Mouse (Mus musculus) hindlimb bud, embryonic 11.5 days (tissue): ENCODE measurements around the gene Aff1.

ENCODE experiments used
- DNase-seq: peaks from one replicate; pipeline ENCODE4 v3.0.0-alpha.2; 2012; ENCODE audit warnings: low read depth, low spot score; ENCODE audit errors: extremely low spot score

Gene Aff1

DNA sequence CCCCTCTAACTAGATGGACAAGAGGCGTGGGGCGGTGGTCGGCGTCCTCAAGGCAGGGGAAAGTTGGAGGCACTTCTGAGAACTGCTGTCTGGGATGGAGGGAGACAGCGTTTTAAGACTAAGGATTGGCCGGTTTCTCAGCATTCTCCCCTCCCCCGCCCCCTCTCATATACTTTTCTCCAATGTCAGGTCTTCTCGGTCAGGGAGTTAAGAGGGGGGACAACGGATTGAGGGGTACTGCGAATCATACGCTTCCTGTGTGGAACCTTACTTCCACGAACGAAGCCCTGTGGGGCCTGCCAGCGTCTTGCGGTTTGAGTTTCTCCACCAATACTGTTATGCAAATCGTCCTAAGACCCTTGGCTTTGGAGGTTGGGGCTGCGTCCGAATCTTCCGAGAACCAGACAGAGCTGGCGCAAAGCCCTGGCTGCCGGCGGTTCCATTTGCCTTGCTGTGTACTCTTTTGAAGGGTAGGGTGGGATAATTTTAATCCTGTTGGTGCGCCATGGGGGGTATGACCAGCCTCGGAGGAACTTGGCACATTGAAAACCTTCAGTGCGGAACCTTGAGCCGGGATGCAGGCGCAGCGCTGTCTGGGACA is 967 bp downstream of the Aff1 start:
- DNase-seq: no peak

- DNase-seq: no peak
Measured at GRCm38 (mm10) chr5:103694094-103694493, 1.9 kb downstream of the Aff1 start.

GRCm38 (mm10) chr5:103697875-103698491 is 5.8 kb downstream of the Aff1 start:
- no peak for DNase-seq

DNA sequence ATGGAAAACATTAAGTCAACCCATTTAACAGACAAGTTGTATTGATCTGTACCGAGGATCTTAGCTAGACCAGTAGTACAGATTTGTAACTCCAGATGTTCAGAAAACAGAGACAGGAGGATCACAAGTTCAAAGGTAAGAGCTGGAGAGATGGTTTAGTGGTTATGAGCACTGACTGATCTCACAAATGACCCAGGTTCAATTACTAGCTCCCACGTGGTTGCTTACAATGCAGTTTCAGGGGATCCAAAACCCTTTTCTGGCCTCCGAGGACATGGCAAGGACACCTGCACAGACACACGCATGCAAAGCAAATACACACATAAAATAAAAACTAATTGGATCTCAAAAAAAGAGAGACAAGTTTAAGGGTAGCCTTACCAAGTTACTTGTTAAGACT is 6.4 kb downstream of the Aff1 start:
- no peak for DNase-seq

GRCm38 (mm10) chr5:103699537-103699936 is 7.4 kb downstream of the Aff1 start:
- no peak for DNase-seq

GRCm38 (mm10) chr5:103700661-103701060 is 8.5 kb downstream of the Aff1 start:
- DNase-seq: no peak

DNA sequence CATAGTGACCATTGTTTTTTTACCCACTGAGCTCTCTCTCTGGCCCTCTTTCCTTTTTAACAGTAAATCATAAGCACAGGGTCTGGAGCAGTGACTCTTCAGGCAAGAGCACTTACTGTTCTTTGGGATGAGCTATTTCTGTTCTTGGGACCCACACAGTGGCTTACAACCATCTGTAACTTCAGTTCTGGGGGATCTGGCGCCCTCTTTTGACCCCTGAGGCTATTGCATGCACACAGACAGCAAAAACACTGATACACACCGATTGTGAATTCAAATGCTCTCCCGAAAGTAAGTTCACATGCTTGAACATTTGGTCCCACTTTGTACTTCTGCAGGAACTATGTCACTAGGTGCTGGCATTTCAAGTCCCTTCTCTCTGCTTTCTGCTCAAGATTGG is 9.3 kb downstream of the Aff1 start:
- no peak for DNase-seq

- DNase-seq: no peak
Measured at GRCm38 (mm10) chr5:103702527-103702926, 10.4 kb downstream of the Aff1 start.

- DNase-seq: no peak
Measured at GRCm38 (mm10) chr5:103705331-103705730, 13.2 kb downstream of the Aff1 start.

- DNase-seq: no peak
Measured at GRCm38 (mm10) chr5:103705874-103706273, 13.7 kb downstream of the Aff1 start.

DNA sequence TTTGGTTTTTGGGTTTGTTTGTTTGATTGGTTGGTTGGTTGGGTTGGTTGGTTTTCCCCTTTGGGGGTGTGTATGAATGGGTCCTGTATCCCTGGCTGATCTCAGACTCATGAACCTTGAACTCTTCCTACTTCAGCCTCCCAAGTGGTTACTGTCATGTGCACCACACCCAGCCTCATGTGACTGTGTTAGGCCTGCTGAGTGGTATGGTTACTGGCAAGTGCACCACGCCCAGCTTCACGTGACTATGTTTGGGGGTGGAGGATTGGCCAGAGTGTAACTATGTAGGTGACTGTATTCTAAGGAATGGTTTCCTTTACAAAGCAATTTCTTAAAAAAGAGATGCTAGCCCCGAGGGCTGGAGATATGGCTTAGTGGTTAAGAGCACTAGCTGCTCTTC is 16.9 kb downstream of the Aff1 start:
- no peak for DNase-seq

DNA sequence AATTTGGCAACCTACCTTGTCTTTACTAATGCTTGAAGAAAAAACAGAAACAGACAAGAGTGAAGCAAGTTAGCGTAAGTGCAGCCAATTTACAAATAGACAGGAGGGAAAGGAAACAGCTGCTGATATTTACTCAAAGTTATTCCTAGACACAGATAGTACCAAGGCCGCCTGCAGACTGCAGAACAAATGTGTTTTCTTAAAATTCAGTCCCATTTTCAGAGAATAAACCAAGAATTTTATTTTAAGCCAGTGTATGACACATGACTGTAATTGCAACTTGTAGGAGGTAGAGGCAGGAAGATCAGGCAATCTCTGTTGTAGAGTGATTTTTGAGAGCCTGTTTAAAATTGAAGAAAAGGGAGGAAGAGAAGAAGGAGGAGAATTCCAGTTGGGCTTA is 19.7 kb downstream of the Aff1 start:
- no peak for DNase-seq

- DNase-seq: no peak
Measured at GRCm38 (mm10) chr5:103713422-103713821, 21.2 kb downstream of the Aff1 start.

DNA sequence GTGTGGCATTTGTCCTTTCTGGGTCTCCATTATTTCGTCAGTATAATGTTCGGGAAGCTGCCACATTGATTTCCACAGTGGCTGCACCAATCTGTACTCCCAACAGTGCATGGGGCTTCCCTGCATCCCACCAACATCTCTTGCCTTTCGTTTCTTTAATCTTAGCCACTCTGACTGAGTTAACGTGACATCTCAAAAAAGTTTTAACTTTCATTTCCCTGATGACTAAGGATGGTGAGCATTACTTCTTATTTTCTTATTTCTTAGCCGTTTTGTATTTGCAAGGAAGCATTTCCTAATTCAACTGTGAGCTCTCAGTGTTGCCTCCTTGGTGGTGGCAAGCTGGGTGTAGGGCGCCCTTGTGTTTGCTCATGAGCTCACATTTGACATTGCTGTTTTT is 22.8 kb downstream of the Aff1 start:
- no peak for DNase-seq

DNA sequence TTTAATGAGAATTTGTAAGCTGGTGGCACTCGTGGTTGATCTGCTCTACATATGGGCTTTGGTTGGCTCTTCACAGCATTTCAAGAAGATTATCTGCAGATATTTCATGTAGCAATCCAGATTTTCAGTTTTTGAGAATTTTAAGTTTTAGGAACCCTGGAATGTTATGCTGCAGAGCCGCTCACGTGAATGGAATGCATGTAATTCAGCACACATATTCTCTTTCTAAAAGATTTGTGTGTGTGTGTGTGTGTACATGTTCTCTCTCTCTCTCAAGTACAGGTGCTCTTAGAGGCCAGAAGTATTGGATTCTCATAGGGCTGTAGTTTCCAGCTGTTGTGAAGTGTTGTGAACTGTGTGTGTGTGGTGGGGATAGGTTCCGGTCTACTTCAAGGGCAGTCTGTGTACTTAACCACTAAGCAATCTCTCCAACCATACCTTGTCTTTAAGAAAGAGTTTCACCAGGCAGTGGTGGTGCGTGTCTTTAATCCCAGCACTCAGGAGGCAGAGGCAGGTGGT is 24.7 kb downstream of the Aff1 start:
- DNase-seq: no peak

- no peak for DNase-seq
Measured at GRCm38 (mm10) chr5:103719131-103719530, 27.0 kb downstream of the Aff1 start.

GRCm38 (mm10) chr5:103719851-103720250 is 27.7 kb downstream of the Aff1 start:
- no peak for DNase-seq

GRCm38 (mm10) chr5:103720967-103721366 is 28.8 kb downstream of the Aff1 start:
- no peak for DNase-seq

DNA sequence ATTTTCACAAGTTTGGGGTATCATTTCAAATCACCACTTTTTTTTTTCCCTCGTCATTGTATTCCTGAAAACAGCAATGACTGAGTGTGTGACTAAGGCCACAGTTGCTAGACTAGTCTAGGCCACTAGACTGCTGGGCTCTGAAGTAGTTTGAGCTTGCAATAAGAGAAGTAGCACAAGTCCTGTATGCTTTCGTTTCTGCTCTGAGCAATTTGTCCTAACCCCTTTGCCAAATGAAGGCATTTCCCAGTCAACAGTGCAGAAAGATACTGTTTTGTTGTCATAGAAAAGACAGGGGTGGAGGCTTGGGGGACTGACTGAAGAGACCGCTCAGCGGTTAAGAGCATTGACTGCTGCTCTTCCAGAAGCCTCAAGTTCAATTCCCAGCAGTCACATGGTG is 29.3 kb downstream of the Aff1 start:
- DNase-seq: no peak

DNA sequence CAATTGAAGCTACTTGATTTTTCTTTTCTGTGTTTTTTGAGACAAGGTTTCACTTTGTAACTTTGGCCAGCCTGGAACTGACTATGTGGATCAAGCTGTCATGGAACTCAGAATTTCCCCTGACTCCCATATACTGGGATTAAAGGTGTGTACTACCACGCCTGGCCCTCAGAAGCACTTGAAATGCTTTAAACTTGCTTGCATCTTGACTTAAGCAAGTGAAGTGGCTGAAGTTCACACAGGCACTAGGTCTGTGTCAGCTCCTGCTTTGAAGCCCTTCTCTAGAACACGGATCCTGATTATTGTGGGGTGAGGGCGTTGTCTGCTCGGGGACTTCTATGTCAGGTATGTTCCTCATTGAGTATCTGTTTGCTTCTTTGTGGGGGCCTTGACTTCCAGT is 30.5 kb downstream of the Aff1 start:
- no peak for DNase-seq

DNA sequence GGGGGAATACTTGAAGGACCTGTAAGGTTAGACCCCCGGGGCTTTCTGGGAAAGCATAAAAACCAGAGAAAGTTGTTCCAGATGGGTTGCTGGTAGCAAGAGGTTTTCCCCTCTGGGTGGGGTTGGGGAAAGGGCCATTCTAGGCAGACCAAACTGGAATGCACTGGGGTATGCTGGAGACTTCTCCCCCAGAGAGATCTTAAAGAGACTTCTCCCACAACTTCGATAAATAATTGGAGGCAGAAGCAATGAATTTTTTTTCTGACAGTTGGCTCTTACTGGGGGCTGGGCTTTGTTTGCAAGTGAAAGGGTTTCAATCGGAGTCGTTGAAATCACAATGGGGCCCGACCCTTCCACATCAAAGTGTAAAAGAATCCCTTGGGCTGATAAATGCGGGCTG is 32.2 kb downstream of the Aff1 start:
- DNase-seq: no peak

DNA sequence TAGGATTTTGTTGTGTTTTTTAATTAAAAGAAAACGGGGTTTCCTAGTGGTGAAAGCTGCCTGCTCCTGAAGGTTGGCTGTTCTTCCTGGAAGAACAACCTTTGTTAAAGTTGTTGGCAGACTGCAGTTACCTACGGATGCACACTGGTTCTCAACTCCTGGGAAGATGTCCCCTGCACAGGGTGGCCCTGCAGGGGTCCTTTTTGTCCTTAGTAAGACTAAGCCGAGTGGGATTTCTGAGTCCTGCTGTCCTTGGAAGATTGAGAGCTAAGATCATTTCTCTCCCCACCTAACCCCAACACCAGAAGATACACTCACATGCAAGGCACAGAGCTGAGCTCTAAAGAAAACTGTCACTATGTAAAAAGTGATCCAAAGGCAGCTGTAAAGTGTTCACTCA is 32.6 kb downstream of the Aff1 start:
- no peak for DNase-seq
